Mouse (Mus musculus) embryonic facial prominence, embryonic 12.5 days (tissue): Measurements from ENCODE around the gene Commd8. TPM values are rescaled to one million over a fixed set of nuclear protein-coding genes. Genes with fewer than 3 reads are reported as not detected.

Experiments used
- ATAC-seq: fragments of 200-750 bp; cut with Nextera tagmentation; 2 replicates; pipeline ENCODE4 v1.8.0; 2017; ENCODE audit not compliant: insufficient number of reproducible peaks, insufficient read depth, low FRiP score, low TSS enrichment
- H3K27ac ChIP-seq: fragments of 300-500 bp; sonication (generic); 2 replicates; pipeline ENCODE4 v1.5.1; 2016; ENCODE audit warnings: mild to moderate bottlenecking
- H3K27me3 ChIP-seq: fragments of 300-500 bp; sonication (generic); 2 replicates; pipeline ENCODE4 v1.6.1; 2016; ENCODE audit warnings: mild to moderate bottlenecking, moderate library complexity
- H3K36me3 ChIP-seq: fragments of 300-500 bp; sonication (generic); 2 replicates; pipeline ENCODE4 v1.6.1; 2016; ENCODE audit warnings: mild to moderate bottlenecking
- H3K4me1 ChIP-seq: fragments of 300-500 bp; sonication (generic); 2 replicates; pipeline ENCODE4 v1.6.1; 2016
- H3K4me2 ChIP-seq: fragments of 300-500 bp; sonication (generic); replicated peaks from 2 replicates; pipeline ENCODE4 v1.6.1; 2016; ENCODE audit warnings: mild to moderate bottlenecking, moderate library complexity
- H3K4me3 ChIP-seq: fragments of 300-500 bp; sonication (generic); 2 replicates; pipeline ENCODE4 v1.5.1; 2016; ENCODE audit warnings: mild to moderate bottlenecking
- H3K9ac ChIP-seq: fragments of 300-500 bp; sonication (generic); 2 replicates; pipeline ENCODE4 v1.6.1; 2016; ENCODE audit warnings: mild to moderate bottlenecking, moderate library complexity
- H3K9me3 ChIP-seq: fragments of 300-500 bp; sonication (generic); 2 replicates; pipeline ENCODE4 v1.6.1; 2016; ENCODE audit warnings: mild to moderate bottlenecking, moderate library complexity
- WGBS: fragments of 180-500 bp; shearing (Covaris S2); methylation state at CpG from one replicate; pipeline ENCODE4 v1.1.7; 2016; 5-methylcytosine and 5-hydroxymethylcytosine counted together
- polyA plus RNA-seq: library from polyadenylated mRNA; unstranded; fragments of >200 nt; fragmentation: Nextera tagmentation; extraction: Ambion mirVana; gene quantifications from 2 replicates; pipeline ENCODE4 v1.2.1, GENCODE M21; 2016

Gene Commd8
- polyA plus RNA-seq, 1 experiment from 2014 or later: 152 TPM

DNA sequence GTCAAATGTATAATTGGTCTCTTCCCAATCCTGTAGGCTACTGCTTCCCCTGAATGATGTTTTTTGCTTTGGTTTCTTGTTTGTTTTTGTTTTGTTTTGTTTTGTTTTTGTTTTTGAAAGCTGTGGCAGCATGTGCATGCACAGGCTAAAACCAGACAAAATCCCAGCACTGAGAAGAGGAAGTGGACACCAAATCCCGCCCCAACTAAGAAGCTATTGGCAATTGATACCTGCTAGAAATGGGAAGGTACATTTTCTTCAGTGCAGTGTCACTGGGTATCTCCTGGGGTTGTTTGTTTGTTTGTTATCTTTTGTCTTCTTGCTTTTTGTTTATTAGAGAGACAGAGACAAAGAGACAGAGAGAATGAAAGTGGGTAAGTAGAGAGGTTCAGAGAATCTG lies 27.5 kb upstream of the Commd8 start:
- no peak for ATAC-seq
- 78% methylated on average over 1 of the region's 1 CpGs for WGBS
- no peaks in the 10 kb centered on the region for H3K36me3 ChIP-seq
- H3K4me3 ChIP-seq: no peak overlapping the region
- no peak overlapping the region for H3K4me2 ChIP-seq
- no peaks in the 10 kb centered on the region for H3K4me1 ChIP-seq
- no peaks in the 10 kb centered on the region for H3K9me3 ChIP-seq
- H3K9ac ChIP-seq: no peak overlapping the region
- no peak overlapping the region for H3K27ac ChIP-seq
- H3K27me3 ChIP-seq: no peaks in the 10 kb centered on the region

GRCm38 (mm10) chr5:72191932-72192331 lies 23.9 kb upstream of the Commd8 start:
- Histone ChIP-seq H3K9ac (no peak overlapping the region), H3K4me1 (no peaks in the 10 kb centered on the region), H3K9me3 (no peaks in the 10 kb centered on the region), H3K4me2 (no peak overlapping the region), H3K27ac (no peak overlapping the region), H3K27me3 (no peaks in the 10 kb centered on the region), H3K36me3 (no peaks in the 10 kb centered on the region), H3K4me3 (no peak overlapping the region)
- 78% methylated on average over 5 of the region's 5 CpGs for WGBS
- ATAC-seq: no peak

GRCm38 (mm10) chr5:72191154-72191553 lies 23.2 kb upstream of the Commd8 start:
- H3K27ac ChIP-seq: no peak overlapping the region
- H3K9me3 ChIP-seq: no peaks in the 10 kb centered on the region
- H3K4me1 ChIP-seq: no peaks in the 10 kb centered on the region
- no peak for ATAC-seq
- H3K4me2 ChIP-seq: no peak overlapping the region
- 89% methylated on average over 7 of the region's 7 CpGs for WGBS
- no peaks in the 10 kb centered on the region for H3K27me3 ChIP-seq
- H3K4me3 ChIP-seq: no peak overlapping the region
- no peaks in the 10 kb centered on the region for H3K36me3 ChIP-seq
- no peak overlapping the region for H3K9ac ChIP-seq

GRCm38 (mm10) chr5:72184437-72185100 lies 16.6 kb upstream of the Commd8 start:
- H3K36me3 ChIP-seq: no peaks in the 10 kb centered on the region
- no peaks in the 10 kb centered on the region for H3K27me3 ChIP-seq
- no peak overlapping the region for H3K9ac ChIP-seq
- no peaks in the 10 kb centered on the region for H3K4me1 ChIP-seq
- no peaks in the 10 kb centered on the region for H3K9me3 ChIP-seq
- no peak for ATAC-seq
- WGBS: 84% methylated on average over 13 of the region's 13 CpGs
- H3K4me3 ChIP-seq: no peak overlapping the region
- H3K4me2 ChIP-seq: no peak overlapping the region
- H3K27ac ChIP-seq: no peak overlapping the region

- WGBS: 87% methylated on average over 6 of the region's 6 CpGs
These were observed 15.9 kb upstream of the Commd8 start for GRCm38 (mm10) chr5:72183929-72184328.

DNA sequence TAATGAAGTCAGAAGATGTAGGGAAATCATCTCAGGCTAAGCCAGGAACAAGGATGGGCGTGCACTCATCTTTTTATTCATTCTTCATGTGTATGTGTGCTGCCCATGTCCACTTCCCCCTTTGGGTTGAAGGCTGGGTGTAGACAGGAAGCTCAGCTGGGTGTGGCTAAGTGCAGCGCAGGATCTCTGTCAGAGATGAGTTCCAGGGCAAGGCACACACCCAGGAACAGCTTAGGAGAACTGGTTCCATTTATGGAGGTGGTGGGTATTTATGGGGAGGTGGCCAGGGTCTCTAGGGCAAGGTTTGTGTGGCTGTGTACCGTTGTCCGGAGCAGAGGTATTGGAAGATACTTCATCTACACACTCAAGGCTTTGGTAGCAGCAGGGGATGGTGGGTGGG lies 14.8 kb upstream of the Commd8 start:
- ATAC-seq: no peak
- H3K4me3 ChIP-seq: no peak overlapping the region
- no peaks in the 10 kb centered on the region for H3K27me3 ChIP-seq
- no peaks in the 10 kb centered on the region for H3K4me1 ChIP-seq
- H3K9me3 ChIP-seq: no peaks in the 10 kb centered on the region
- no peak overlapping the region for H3K4me2 ChIP-seq
- no peak overlapping the region for H3K27ac ChIP-seq
- no peaks in the 10 kb centered on the region for H3K36me3 ChIP-seq
- no peak overlapping the region for H3K9ac ChIP-seq
- 88% methylated on average over 4 of the region's 4 CpGs for WGBS

More at GRCm38 (mm10) chr5:72183929-72184328, 15.9 kb upstream of the Commd8 start:
- ATAC-seq: no peak
- Histone ChIP-seq H3K4me3 (no peak overlapping the region), H3K4me1 (no peaks in the 10 kb centered on the region), H3K9ac (no peak overlapping the region), H3K4me2 (no peak overlapping the region), H3K27me3 (no peaks in the 10 kb centered on the region), H3K27ac (no peak overlapping the region), H3K9me3 (no peaks in the 10 kb centered on the region), H3K36me3 (no peaks in the 10 kb centered on the region)

DNA sequence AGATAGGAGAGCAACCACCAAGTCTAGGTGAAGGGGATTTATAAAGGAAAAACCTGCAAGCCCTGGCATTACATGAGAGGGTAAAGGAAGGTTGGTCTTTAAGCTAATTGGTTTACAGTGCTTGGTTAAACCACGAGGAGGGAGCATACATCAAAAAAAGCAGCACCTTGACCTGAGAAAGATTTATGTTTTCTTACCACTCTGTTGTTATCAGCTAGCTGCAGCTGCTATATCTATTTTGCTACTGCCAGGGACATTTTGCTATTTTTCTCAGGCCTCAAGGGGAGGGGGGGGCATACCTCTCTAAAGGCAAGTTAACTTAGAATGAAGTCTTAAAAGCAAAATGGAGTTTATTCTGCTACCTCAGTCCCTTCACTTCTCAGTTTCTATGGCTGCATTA lies 13.2 kb upstream of the Commd8 start:
- H3K4me3 ChIP-seq: no peak overlapping the region
- no peaks in the 10 kb centered on the region for H3K36me3 ChIP-seq
- ATAC-seq: no peak
- no peaks in the 10 kb centered on the region for H3K4me1 ChIP-seq
- H3K9me3 ChIP-seq: no peaks in the 10 kb centered on the region
- H3K4me2 ChIP-seq: no peak overlapping the region
- H3K27me3 ChIP-seq: no peaks in the 10 kb centered on the region
- no peak overlapping the region for H3K9ac ChIP-seq
- H3K27ac ChIP-seq: no peak overlapping the region
- WGBS: 50% methylated on average over 1 of the region's 1 CpGs

DNA sequence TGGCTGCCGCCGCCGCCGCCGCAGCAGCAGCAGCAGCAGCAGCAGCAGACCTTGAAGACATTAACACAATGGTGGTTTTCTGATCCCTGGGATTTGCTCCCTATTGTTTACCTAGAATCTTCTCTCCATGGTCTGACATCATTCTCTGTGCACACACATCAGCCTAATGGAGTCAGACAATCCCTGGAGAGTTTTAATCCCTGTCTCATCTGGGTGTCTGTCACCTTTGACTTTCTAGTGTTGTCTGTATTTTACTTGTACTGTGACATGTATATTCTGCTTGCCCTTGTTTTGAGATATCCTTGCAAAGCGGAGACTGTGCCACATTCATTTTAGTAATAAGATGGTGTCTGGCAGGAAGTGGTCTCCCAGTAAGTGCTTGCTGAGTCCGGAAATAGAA lies 7.5 kb upstream of the Commd8 start:
- peaks cover 3% of the 10 kb centered on the region; the same call in 1 of the 2 replicates for H3K4me1 ChIP-seq
- H3K27ac ChIP-seq: no peak overlapping the region
- no peak overlapping the region for H3K4me3 ChIP-seq
- peak overlapping the region; percentile 18; the same call in 1 of the 2 replicates for H3K4me2 ChIP-seq
- H3K9ac ChIP-seq: no peak overlapping the region
- no peaks in the 10 kb centered on the region for H3K36me3 ChIP-seq
- no peaks in the 10 kb centered on the region for H3K27me3 ChIP-seq
- 13% methylated on average over 7 of the region's 7 CpGs for WGBS
- ATAC-seq: 0 out of 2 replicates have a peak, but pooled peaks have one; percentile 37
- no peaks in the 10 kb centered on the region for H3K9me3 ChIP-seq

DNA sequence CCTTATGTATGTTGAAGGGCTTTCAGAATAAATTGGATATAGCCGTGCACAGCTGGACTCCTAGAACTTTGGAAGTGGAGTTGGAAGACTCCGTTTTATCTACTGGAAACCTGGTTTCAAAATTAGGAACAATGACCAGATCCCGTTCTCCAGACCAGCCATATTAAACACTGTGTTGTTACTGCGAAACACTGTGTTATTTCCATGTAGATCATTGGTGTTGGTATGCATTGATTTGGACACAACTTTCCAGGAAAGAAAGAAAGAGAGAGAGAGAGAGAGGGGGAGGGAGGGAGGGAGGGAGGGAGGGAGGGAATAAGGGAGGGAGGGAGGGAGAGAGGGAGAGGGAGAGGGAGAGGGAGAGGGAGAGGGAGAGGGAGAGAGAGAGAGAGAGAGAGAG lies 7.1 kb upstream of the Commd8 start:
- Histone ChIP-seq H3K27me3 (no peaks in the 10 kb centered on the region), H3K4me3 (no peak overlapping the region), H3K4me1 (peaks cover 3% of the 10 kb centered on the region; the same call in 1 of the 2 replicates), H3K9ac (no peak overlapping the region), H3K4me2 (peak overlapping the region; percentile 18; the same call in 1 of the 2 replicates), H3K9me3 (no peaks in the 10 kb centered on the region), H3K27ac (no peak overlapping the region), H3K36me3 (no peaks in the 10 kb centered on the region)
- WGBS: 78% methylated on average over 4 of the region's 4 CpGs
- no peak for ATAC-seq

DNA sequence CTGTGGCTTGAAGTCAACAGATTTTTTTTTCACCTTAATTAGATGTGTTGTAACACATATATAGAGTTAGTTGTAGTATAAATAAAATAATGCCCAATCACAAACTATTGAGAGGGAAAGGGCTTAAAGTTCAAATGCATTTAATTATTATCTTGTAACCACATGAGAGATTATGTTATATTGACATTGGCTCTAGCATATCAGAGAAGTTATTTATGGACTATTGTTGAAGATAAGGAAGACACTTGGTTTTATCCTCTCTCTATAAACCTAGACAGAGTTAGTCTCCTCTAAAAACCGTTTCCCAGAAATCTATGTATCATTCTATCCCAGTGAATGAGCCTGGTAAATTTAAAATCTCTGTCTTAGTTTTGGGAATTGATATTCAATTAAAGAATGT lies 5.5 kb upstream of the Commd8 start:
- 77% methylated on average over 1 of the region's 1 CpGs for WGBS
- ATAC-seq: no peak

DNA sequence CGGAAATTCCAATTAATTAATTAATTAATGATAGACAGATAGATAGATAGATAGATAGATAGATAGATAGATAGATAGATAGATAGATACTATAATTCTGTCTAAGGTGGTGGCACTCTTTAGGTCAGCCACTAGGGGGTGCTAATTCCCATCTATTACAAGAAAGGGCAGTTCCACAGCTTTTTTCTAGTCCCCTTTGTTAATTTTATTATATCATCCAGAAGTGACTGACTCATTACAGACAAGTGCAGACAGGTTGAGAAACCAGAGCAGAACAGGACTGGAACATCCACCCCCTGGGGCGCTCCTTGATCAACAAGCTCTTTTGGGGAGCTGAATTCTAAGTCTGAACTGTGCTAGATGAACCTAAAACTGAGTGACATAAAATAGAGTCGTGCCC lies 4.7 kb upstream of the Commd8 start:
- H3K27ac ChIP-seq: no peak overlapping the region

More for the DNA sequence above, 5.5 kb upstream of the Commd8 start:
- H3K27me3 ChIP-seq: no peaks in the 10 kb centered on the region
- H3K4me2 ChIP-seq: no peak overlapping the region
- no peaks in the 10 kb centered on the region for H3K36me3 ChIP-seq
- no peak overlapping the region for H3K9ac ChIP-seq
- peaks cover 3% of the 10 kb centered on the region; the same call in 1 of the 2 replicates for H3K4me1 ChIP-seq
- H3K27ac ChIP-seq: no peak overlapping the region
- H3K4me3 ChIP-seq: no peak overlapping the region
- H3K9me3 ChIP-seq: no peaks in the 10 kb centered on the region

DNA sequence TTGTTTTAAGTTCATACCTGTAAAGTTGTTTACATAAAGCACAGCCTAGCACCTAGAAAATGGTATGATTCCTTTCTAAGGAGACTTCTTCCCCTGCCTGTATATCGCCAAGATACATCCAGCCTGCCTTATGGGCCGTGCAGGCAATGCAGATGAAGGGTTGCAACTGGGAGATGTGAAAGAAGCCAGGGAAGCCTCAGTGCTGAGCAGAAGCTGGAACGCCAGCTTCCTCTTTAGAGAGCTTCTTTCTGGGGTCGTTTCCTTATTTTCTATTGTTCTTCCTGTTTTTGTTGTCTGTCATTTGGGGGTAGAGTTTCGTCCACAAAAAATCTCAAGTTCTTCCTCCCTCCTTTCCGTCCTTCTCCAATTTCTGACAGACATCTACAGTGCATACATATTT lies 2.1 kb upstream of the Commd8 start:
- no peak overlapping the region for H3K9ac ChIP-seq
- H3K9me3 ChIP-seq: no peaks in the 10 kb centered on the region
- no peak overlapping the region for H3K4me3 ChIP-seq
- H3K36me3 ChIP-seq: no peaks in the 10 kb centered on the region
- 74% methylated on average over 6 of the region's 6 CpGs for WGBS
- no peak for ATAC-seq
- no peaks in the 10 kb centered on the region for H3K27me3 ChIP-seq
- H3K4me1 ChIP-seq: peaks cover 9% of the 10 kb centered on the region
- no peak overlapping the region for H3K4me2 ChIP-seq
- H3K27ac ChIP-seq: no peak overlapping the region

More for the DNA sequence above, 4.7 kb upstream of the Commd8 start:
- no peaks in the 10 kb centered on the region for H3K9me3 ChIP-seq
- H3K9ac ChIP-seq: no peak overlapping the region
- no peaks in the 10 kb centered on the region for H3K27me3 ChIP-seq
- peaks cover 3% of the 10 kb centered on the region; the same call in 1 of the 2 replicates for H3K4me1 ChIP-seq
- H3K4me2 ChIP-seq: no peak overlapping the region
- no peak for ATAC-seq
- WGBS: 36% methylated on average over 3 of the region's 3 CpGs
- H3K4me3 ChIP-seq: no peak overlapping the region
- H3K36me3 ChIP-seq: no peaks in the 10 kb centered on the region
